Mouse (Mus musculus) adrenal gland, adult 8-10 months (tissue): ENCODE results near the gene Mettl27. TPM values are rescaled to one million over a fixed set of nuclear protein-coding genes. Genes with fewer than 3 reads are reported as not detected.

Source experiments
- DNase-seq: peaks from one replicate; pipeline ENCODE4 v3.0.0; 2022
- total RNA-seq, 4 experiments: library from RNA; stranded (reverse); gene quantifications; 2 replicates each; pipeline ENCODE4 v1.2.4; 2022

Mettl27 gene
- total RNA-seq = 10 to 100 TPM; 22.1 to 55.7 (median 44.6) TPM

DNA sequence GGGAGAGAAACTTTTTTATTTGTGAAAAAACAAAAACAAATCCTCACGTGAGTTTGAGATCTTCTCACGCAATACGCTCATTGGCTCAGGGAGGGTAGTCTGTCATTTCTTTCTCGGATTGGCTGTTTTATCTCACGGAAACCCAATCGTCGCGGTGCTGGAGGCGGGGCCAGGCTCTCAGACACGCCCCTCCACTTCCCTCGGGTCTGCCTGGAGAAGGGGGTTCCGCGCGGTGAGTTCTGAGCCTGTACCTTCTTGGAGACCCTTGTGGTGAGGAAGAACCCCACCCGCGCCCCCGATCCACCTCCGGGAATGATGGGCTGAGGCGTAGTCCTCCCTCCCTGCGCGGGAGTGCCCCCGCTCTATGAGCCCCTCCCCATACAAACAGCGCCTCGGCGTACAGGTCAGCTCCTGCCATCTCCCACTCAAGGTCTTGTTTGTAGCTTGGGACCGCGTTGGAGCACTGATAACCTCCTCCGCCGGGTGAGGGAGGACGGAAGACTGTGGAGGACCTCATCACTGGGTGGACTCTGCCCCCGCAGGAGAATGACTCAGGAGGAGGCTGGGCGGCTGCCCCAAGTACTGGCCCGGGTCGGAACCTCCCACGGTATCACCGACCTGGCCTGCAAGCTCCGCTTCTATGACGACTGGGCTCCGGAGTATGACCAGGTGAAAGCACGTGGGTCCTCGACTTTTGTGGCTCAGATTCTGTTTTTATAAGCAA, at the start of gene Mettl27:
Gene Mettl27, plus strand, starts transcription at position 190 of the 724 bp plus-strand sequence.
- peak; percentile 88 for DNase-seq

- DNase-seq = no peak
Measured at GRCm38 (mm10) chr5:134883077-134883476, 49.1 kb upstream of the Mettl27 start.

DNA sequence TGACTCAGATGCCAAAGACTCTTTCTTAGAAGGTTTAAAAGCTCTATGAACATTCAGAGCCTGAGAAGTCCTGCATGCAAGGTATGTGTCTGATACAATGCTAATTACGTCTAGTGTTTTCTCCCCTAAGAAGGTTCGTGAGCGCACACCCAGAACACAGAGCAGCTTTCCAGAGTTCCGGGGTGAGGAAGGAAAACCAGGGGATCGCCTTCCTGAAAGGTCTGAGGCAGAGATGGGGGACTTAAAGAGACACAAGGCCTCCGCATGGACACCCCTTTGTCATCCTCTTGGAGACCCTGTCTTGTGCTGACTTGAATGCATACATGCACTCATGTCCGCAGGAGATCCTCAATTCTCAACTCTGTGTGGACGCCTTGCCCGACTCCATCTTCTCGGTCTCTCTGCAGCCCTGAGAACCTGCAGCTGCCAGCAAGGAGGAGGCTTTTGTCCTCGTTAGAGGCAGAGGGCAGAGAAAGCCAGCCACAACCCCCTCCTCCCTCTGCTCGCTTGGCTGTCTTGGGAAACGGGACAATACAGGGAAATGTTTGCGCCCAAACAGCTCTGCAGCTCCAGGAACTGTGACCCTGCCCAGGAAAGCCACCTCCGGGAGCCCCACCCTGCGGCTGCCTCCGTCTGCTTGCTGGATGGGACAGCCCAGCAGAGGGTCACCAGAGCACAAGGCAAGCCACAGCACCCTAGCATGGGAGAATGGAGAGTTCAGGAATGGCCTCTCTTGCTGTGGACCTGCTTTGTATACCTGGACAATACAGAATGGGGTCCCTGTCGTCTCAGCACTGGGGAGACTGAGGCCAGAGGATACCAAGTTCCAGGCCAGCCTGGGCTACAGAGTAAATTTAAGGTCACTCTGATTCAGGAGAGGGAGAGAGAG, 44.5 kb upstream of the Mettl27 start:
- DNase-seq = peak; percentile 34

DNA sequence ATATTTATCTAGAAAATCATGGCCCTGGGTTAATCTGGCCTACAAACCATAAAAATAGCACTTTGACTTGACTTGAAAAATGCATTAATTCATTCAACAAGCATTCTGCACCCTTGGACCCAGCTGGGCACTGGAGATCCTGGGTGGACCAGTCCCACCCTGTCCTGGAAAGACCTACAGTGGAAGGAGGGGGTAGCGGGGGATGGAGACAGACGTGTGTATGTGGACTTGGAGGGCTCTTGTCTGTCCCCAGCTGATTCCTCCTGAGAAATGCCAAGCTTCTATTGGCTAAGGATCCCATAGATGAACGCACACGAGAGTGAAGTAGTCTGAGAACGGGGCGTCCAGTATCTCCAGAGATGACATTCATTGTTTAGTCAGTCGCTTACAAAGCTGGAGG, 43.7 kb upstream of the Mettl27 start:
- DNase-seq = no peak

DNA sequence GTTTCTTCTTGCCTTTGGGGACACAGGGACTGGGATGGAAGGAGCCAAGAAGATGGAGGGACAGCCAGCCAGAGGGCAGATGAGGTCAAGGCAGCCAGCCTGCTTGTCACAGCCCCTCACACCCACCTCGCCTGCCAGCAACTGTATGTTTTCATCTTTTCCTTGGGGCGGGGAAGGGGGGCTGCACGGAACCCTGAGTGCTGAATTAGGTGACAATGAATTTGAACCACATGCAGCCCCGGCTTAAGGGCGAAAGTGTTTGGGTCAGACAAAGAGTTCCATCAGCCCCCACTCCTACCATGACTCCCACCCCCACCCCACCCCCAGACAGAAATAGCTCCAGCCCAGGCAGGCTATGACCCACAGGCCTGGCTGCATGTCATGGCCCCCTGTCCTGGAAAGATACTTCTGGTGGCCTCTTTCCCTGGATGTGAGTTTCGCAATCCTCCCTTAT, 41.5 kb upstream of the Mettl27 start:
- no peak for DNase-seq

DNA sequence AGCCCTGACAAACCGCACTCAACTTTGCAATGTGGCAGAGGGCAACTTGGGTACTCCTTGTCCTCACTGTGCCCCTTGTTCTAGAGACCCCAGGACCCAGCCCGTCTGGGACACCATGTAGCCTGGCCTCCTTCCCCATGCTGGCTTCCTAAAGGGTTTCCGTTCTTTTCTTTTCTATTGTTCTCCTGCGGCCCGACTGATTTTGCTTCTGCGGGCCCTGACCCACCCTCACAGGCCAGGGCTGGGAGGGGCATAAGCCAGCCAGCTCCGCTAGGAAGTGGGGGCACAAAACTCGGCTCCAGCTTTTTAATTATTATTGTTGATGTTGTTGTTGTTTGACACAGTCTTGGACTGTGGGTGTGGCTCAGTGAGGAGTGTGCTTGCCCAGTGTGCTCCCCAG, 40.6 kb upstream of the Mettl27 start:
- no peak for DNase-seq

GRCm38 (mm10) chr5:134892717-134893116, 39.5 kb upstream of the Mettl27 start:
- no peak for DNase-seq

DNA sequence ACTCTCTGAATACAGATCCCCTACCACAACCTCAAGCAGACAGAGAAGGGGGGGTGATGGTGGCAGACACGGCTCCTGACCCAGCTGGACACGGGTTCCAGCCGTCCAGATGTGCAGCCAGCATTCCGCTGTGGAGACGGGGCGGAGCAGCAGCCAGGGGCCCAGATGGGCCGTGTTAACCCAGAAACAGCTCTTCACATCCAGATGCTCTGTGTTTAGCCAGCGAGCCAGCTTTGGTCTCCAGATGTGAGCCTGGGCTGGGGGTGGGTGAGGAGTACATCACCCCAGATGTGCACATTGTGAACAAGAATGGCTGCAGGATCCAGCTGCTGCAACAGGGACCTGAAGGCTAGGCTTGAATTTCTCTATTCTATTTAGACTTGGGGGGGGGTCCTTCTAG, 36.9 kb upstream of the Mettl27 start:
- no peak for DNase-seq

- DNase-seq = no peak
Measured at GRCm38 (mm10) chr5:134896965-134897364, 35.2 kb upstream of the Mettl27 start.

- no peak for DNase-seq
Measured at GRCm38 (mm10) chr5:134897596-134897995, 34.6 kb upstream of the Mettl27 start.

- DNase-seq = no peak
Measured at GRCm38 (mm10) chr5:134901012-134901643, 31.0 kb upstream of the Mettl27 start.

GRCm38 (mm10) chr5:134901644-134902027, 30.5 kb upstream of the Mettl27 start:
- no peak for DNase-seq

GRCm38 (mm10) chr5:134906633-134907032, 25.5 kb upstream of the Mettl27 start, which contains the start of gene Tmem270:
TSS of gene Tmem270 (minus strand) at chr5:134906733.
- no peak for DNase-seq

DNA sequence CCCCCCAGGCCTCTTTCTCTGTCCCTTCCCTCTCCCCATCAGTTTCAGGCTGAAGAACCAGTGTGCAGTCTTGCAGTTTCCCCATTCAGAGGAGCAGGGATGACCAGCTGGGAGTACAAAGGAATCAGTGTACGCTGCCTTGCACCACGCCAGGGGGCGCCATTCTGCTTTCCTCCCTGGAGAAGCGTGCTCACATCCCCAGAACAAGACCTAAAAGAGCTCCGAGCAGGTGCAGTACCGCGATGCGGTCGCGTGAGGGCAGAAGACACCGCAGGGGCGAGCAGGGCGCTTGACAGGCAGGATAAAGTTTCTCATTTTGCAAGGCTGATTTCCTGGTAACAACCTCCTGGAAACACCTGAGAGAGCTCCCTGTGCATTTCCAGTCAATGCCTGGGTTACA, 25.0 kb upstream of the Mettl27 start:
- peak; percentile 88 for DNase-seq

- no peak for DNase-seq
Measured at GRCm38 (mm10) chr5:134911901-134912300, 20.3 kb upstream of the Mettl27 start.

- no peak for DNase-seq
Measured at GRCm38 (mm10) chr5:134913352-134913751, 18.8 kb upstream of the Mettl27 start.

DNA sequence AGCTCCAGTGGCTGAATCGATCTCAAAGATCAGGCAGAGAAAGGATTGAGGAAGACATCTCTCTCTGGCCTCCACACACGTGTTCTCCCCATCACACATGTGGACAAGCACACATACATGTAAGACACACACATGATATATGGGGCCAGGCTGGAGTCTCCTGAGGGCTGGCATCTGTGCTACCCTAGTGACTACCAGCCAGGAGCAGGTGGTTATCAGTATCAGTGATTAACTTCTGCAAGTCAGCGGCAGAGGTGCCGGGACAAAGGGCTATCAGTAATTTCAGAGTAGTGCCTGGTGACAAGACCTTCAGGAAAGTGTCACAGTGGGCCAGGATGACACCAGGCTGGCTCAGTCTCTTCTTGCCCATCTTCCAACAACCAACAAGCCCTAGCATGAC, 18.4 kb upstream of the Mettl27 start:
- no peak for DNase-seq

DNA sequence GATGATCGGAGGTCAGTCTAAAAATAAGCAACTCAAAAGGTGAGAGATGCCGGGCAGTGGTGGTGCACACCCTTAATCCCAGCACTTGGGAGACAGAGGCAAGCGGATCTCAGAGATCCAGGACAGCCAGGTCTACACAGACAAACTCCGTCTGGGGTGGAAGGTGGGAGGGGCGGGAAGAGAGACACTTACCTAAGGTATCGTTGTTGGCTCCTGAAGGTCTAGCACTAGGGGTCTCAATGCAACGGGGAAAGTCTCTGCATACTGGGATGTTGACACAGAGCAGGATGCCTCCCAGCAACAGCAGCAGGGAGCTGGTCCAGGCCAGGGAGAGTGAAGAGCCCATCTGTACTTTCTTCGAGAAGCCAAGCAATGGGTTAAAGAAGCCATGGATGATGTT, 17.7 kb upstream of the Mettl27 start:
- no peak for DNase-seq

- DNase-seq = no peak
Measured at GRCm38 (mm10) chr5:134915311-134915710, 16.9 kb upstream of the Mettl27 start, which contains the start of gene Cldn13. TSS of gene Cldn13 (minus strand) at chr5:134915526.

GRCm38 (mm10) chr5:134918071-134918832, 13.9 kb upstream of the Mettl27 start:
- peak; percentile 62 for DNase-seq

- DNase-seq = no peak
Measured at GRCm38 (mm10) chr5:134919097-134919496, 13.1 kb upstream of the Mettl27 start.

DNA sequence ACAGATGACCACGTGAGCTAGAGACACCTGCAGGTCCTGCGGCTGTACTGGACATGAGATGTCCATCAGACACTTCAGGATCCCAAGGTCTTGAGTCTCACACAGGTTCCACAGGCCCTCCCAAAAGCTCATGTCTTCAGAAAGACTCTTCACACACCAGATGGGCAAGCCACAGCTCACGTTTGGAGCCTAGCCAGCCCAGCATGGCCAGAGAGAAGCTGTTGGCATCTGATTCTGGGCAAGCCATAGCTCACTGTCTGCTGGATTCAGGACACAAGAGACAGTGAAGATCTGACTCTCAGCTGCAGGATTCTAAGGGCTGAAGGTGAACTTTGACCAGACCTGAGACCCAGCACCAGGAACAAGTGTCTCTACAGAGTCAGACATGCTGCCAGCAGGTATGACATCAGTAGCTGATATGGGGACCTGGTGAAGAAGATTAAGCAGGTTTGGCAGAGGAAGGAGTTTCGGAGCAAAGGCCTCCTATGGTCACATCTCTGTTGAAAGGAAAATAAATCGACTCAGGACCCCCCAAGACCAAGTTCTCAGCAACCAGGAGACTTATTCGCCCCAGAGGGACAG, 12.0 kb upstream of the Mettl27 start:
- DNase-seq = no peak
